Mouse (Mus musculus) brain, adult 2 months (tissue): ENCODE measurements at regions not wholly inside any gene's neighbourhood (a gene's known extent, or its start where the extent isn't known, plus 50 kb on each side); places are given as distances from the start of the nearest gene placed in this dataset.

Experiments
- DNase-seq: peaks from one replicate; pipeline ENCODE4 v3.0.0; 2011; ENCODE audit warnings: low read depth, low spot score

- DNase-seq, result no peak
These were observed 6458.7 kb downstream of the 9330182O14Rik start for GRCm38 (mm10) chr15:46592868-46593267.

DNA sequence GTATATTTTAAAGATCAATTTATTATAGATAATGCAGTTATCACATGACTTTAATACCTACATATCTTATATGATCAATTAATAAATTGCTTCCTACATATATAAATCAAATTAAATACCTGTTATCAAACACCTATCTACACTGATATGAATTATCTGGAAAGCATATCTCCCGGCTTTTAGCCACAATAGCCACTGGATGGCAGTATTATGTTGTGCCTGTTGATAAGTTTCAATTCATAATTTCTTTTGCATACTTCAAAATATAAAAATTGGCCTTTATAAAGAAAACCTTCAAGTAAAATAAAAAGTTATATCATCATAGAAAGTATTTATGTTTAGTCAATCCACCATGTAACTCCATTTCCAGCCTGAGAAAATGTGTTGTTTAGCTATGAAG lies 6464.2 kb downstream of the 9330182O14Rik start:
- DNase-seq, result peak; percentile 38

DNA sequence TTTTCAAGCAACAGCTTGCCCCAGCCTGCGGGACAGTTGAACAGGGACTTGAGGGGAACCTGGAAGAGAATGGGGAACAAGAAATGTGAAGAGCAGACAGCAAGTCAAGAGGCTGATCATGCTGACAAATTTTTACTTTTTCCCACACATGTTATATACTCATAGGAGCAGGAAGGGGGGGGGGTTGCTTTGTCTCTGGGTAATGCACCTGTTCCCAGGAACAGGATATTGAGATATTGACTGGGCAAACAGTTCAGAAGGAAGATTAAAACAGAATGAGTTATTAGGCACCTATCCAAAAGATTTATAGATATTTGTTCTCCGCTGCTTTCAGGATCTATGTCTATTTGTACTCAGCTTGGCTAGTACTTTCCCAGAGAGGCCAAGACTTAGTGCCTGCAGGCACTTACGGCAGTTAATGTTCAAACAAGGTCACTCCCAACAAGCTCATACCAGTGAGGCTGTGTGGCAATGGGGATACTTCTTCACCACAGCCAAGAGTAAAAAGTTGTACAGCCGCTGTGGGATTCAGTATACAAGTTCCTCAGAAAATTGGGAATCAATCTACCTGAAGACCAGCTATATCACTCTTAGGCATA lies 6489.4 kb downstream of the 9330182O14Rik start:
- DNase-seq, result no peak

DNA sequence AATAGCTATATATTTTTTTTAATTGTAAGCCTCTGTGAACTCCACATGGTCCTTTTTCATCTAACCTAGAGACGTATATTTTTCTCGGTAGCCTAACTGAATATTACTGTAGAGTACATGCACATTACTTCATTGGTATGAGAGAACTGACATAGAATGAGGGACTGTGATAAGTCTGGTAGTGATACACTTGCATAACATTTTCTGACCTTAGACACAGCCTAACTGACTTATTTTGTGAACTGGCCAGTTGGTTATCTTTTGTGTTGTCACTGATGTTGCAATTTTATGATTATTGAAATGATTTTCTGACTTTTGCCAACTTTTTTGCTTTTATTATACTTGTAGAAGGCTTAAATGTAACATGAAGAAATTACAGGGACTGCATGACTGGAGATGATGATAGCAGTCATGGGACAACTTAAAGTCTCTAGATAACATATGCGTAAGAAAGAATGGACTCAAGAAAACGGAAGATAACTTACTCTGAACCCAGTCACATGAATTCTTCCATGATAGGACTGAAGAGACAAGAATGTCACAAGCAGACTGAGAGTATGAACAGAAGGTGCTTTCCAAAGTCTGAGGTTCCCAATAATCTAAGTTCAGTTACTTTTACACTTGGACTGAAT lies 6491.0 kb downstream of the 9330182O14Rik start:
- DNase-seq, result no peak
